Mouse (Mus musculus): ENCODE data around the gene Cln3. TPM values are rescaled to one million over a fixed set of nuclear protein-coding genes. Genes with fewer than 3 reads are reported as not detected.

Cln3 gene
- 10.3 TPM for polyA plus RNA-seq (2014; fragmentation: Illumina TruSeq; extraction: RNeasy Lipid Tissue Mini Kit (QIAGEN cat#74804); ENCODE audit: low read depth, low replicate concordance)

GRCm38 (mm10) chr7:126585717-126586116 lies at the start of gene Cln3:
Gene Cln3 (minus strand): TSS chr7:126585817.

GRCm38 (mm10) chr7:126630824-126631518 lies 45.4 kb upstream of the Cln3 start, which contains the start of gene Nupr1:
Gene Nupr1 (minus strand): TSS chr7:126630861.

GRCm38 (mm10) chr7:126594862-126595561 lies 9.4 kb upstream of the Cln3 start, which contains the start of gene Il27:
Gene Il27 (minus strand): TSS chr7:126594941.

GRCm38 (mm10) chr7:126584506-126584977 lies 1.1 kb downstream of the Cln3 start, which contains the start of gene Apobr:
Gene Apobr (plus strand): TSS chr7:126584942.

GRCm38 (mm10) chr7:126566094-126566765 lies 19.4 kb downstream of the Cln3 start, which contains the start of gene Eif3c:
Gene Eif3c (minus strand): TSS chr7:126566411.

Other genes starting within 250 kb of the Cln3 start
- 0.47 TPM for gene Lat, start 216.2 kb downstream of the Cln3 start, polyA plus RNA-seq (2014; fragmentation: Illumina TruSeq; extraction: RNeasy Lipid Tissue Mini Kit (QIAGEN cat#74804); ENCODE audit: low read depth, low replicate concordance)
- gene Spns1, start 208.4 kb downstream of the Cln3 start, polyA plus RNA-seq (2014; fragmentation: Illumina TruSeq; extraction: RNeasy Lipid Tissue Mini Kit (QIAGEN cat#74804); ENCODE audit: low read depth, low replicate concordance) = 28.9 TPM
- gene Nfatc2ip, start 189.1 kb downstream of the Cln3 start, polyA plus RNA-seq (2014; fragmentation: Illumina TruSeq; extraction: RNeasy Lipid Tissue Mini Kit (QIAGEN cat#74804); ENCODE audit: low read depth, low replicate concordance) = 4.7 TPM
- 0.92 TPM for gene Cd19, start 170.9 kb downstream of the Cln3 start, polyA plus RNA-seq (2014; fragmentation: Illumina TruSeq; extraction: RNeasy Lipid Tissue Mini Kit (QIAGEN cat#74804); ENCODE audit: low read depth, low replicate concordance)
- gene Rabep2, start 157.1 kb downstream of the Cln3 start, polyA plus RNA-seq (2014; fragmentation: Illumina TruSeq; extraction: RNeasy Lipid Tissue Mini Kit (QIAGEN cat#74804); ENCODE audit: low read depth, low replicate concordance) = 9.6 TPM
- gene Atp2a1, start 122.7 kb downstream of the Cln3 start, polyA plus RNA-seq (2014; fragmentation: Illumina TruSeq; extraction: RNeasy Lipid Tissue Mini Kit (QIAGEN cat#74804); ENCODE audit: low read depth, low replicate concordance) = 3.3 TPM
- gene Sh2b1, start 110.4 kb downstream of the Cln3 start, polyA plus RNA-seq (2014; fragmentation: Illumina TruSeq; extraction: RNeasy Lipid Tissue Mini Kit (QIAGEN cat#74804); ENCODE audit: low read depth, low replicate concordance) = 53.5 TPM
- 283 TPM for gene Tufm, start 98.5 kb downstream of the Cln3 start, polyA plus RNA-seq (2014; fragmentation: Illumina TruSeq; extraction: RNeasy Lipid Tissue Mini Kit (QIAGEN cat#74804); ENCODE audit: low read depth, low replicate concordance)
- gene Atxn2l, start 82.4 kb downstream of the Cln3 start, polyA plus RNA-seq (2014; fragmentation: Illumina TruSeq; extraction: RNeasy Lipid Tissue Mini Kit (QIAGEN cat#74804); ENCODE audit: low read depth, low replicate concordance) = 50.3 TPM
- gene Eif3c, start 19.4 kb downstream of the Cln3 start, polyA plus RNA-seq (2014; fragmentation: Illumina TruSeq; extraction: RNeasy Lipid Tissue Mini Kit (QIAGEN cat#74804); ENCODE audit: low read depth, low replicate concordance) = 108 TPM
- 0.60 TPM for gene Apobr, start 875 bp downstream of the Cln3 start, polyA plus RNA-seq (2014; fragmentation: Illumina TruSeq; extraction: RNeasy Lipid Tissue Mini Kit (QIAGEN cat#74804); ENCODE audit: low read depth, low replicate concordance)
- gene Il27, start 9.1 kb upstream of the Cln3 start, polyA plus RNA-seq (2014; fragmentation: Illumina TruSeq; extraction: RNeasy Lipid Tissue Mini Kit (QIAGEN cat#74804); ENCODE audit: low read depth, low replicate concordance) = not detected
- 21.1 TPM for gene Nupr1, start 45.0 kb upstream of the Cln3 start, polyA plus RNA-seq (2014; fragmentation: Illumina TruSeq; extraction: RNeasy Lipid Tissue Mini Kit (QIAGEN cat#74804); ENCODE audit: low read depth, low replicate concordance)
- gene Sgf29, start 63.5 kb upstream of the Cln3 start, polyA plus RNA-seq (2014; fragmentation: Illumina TruSeq; extraction: RNeasy Lipid Tissue Mini Kit (QIAGEN cat#74804); ENCODE audit: low read depth, low replicate concordance) = 17.1 TPM
- gene Sult1a1, start 90.6 kb upstream of the Cln3 start, polyA plus RNA-seq (2014; fragmentation: Illumina TruSeq; extraction: RNeasy Lipid Tissue Mini Kit (QIAGEN cat#74804); ENCODE audit: low read depth, low replicate concordance) = 66.1 TPM
- gene Bola2, start 109.6 kb upstream of the Cln3 start, polyA plus RNA-seq (2014; fragmentation: Illumina TruSeq; extraction: RNeasy Lipid Tissue Mini Kit (QIAGEN cat#74804); ENCODE audit: low read depth, low replicate concordance) = 24.6 TPM
- 4.7 TPM for gene Slx1b, start 110.0 kb upstream of the Cln3 start, polyA plus RNA-seq (2014; fragmentation: Illumina TruSeq; extraction: RNeasy Lipid Tissue Mini Kit (QIAGEN cat#74804); ENCODE audit: low read depth, low replicate concordance)
- 8.3 TPM for gene Coro1a, start 122.0 kb upstream of the Cln3 start, polyA plus RNA-seq (2014; fragmentation: Illumina TruSeq; extraction: RNeasy Lipid Tissue Mini Kit (QIAGEN cat#74804); ENCODE audit: low read depth, low replicate concordance)
- 60.7 TPM for gene Mapk3, start 173.8 kb upstream of the Cln3 start, polyA plus RNA-seq (2014; fragmentation: Illumina TruSeq; extraction: RNeasy Lipid Tissue Mini Kit (QIAGEN cat#74804); ENCODE audit: low read depth, low replicate concordance)
- 3.2 TPM for gene Gdpd3, start 180.5 kb upstream of the Cln3 start, polyA plus RNA-seq (2014; fragmentation: Illumina TruSeq; extraction: RNeasy Lipid Tissue Mini Kit (QIAGEN cat#74804); ENCODE audit: low read depth, low replicate concordance)
- gene Ypel3, start 191.1 kb upstream of the Cln3 start, polyA plus RNA-seq (2014; fragmentation: Illumina TruSeq; extraction: RNeasy Lipid Tissue Mini Kit (QIAGEN cat#74804); ENCODE audit: low read depth, low replicate concordance) = 118 TPM
- gene Tbx6, start 195.7 kb upstream of the Cln3 start, polyA plus RNA-seq (2014; fragmentation: Illumina TruSeq; extraction: RNeasy Lipid Tissue Mini Kit (QIAGEN cat#74804); ENCODE audit: low read depth, low replicate concordance) = 1.6 TPM
- gene Ppp4c, start 206.7 kb upstream of the Cln3 start, polyA plus RNA-seq (2014; fragmentation: Illumina TruSeq; extraction: RNeasy Lipid Tissue Mini Kit (QIAGEN cat#74804); ENCODE audit: low read depth, low replicate concordance) = 43.4 TPM
- 7.6 TPM for gene Fam57b, start 211.9 kb upstream of the Cln3 start, polyA plus RNA-seq (2014; fragmentation: Illumina TruSeq; extraction: RNeasy Lipid Tissue Mini Kit (QIAGEN cat#74804); ENCODE audit: low read depth, low replicate concordance)
- not detected for gene 4930451I11Rik, start 245.8 kb upstream of the Cln3 start, polyA plus RNA-seq (2014; fragmentation: Illumina TruSeq; extraction: RNeasy Lipid Tissue Mini Kit (QIAGEN cat#74804); ENCODE audit: low read depth, low replicate concordance)

Measured in heart, adult 10 weeks (tissue).